16 mouse cellular contexts compared by ENCODE assay signal in the genomic region with DNA sequence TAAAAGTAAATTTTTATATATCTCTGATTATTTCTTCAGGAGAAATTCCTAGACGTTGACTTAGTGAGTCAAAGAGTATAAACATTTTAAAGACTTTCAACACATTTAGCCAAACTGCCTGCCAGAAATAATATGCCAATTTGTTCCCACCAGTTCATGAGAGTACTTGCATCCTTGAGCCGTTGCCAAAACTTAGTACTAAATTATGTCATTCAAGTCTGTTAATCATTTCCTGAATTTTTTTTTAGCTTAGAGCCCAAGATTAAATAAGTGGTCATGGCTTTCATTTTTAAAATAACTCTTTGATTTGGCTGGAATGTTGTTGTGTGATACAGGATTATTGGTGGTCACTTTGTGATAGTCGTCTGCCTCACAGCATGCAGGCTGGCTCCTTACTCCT.
DNase-seq lines count a peak whose midpoint lies in the region; ATAC-seq and TF ChIP-seq lines count a peak whose summit lies in the region.
"Had no signal": no experiment of that assay in that cellular context is flagged by ENCODE, and none has a peak within 500 bp of the region (broad histone marks: within the 10 kb centered on the region; RNA-seq: fewer than 3 reads in every experiment).

No protein-coding gene starts in this region.

- intact Hi-C loops in heart, postnatal 14 days (cut with DNase I) = no loop called here

- no peak overlapping the region for H3K9ac ChIP-seq in heart, postnatal 0 days (replicated peaks; ENCODE audit: low read depth, low read length)
- H3K9ac ChIP-seq in lung, embryonic 15.5 days = no peak overlapping the region
- H3K9ac ChIP-seq: embryonic facial prominence, embryonic 13.5 days; forebrain, postnatal 0 days; hindbrain, embryonic 12.5 days; liver, embryonic 13.5 days had no signal

- H3K4me1 ChIP-seq in heart, postnatal 0 days (ENCODE audit: control insufficient read depth, insufficient read depth) = peaks cover 4% of the 10 kb centered on the region; the same call in 1 of the 2 replicates
- peaks cover 7% of the 10 kb centered on the region for H3K4me1 ChIP-seq in lung, embryonic 15.5 days
- H3K4me1 ChIP-seq: hindbrain, embryonic 12.5 days; liver, embryonic 13.5 days had no signal

- TF ChIP-seq CTCF in heart, postnatal 0 days (IDR thresholded peaks at IDR 0.05; ENCODE audit: low read depth) = no peak
- TF ChIP-seq CTCF in Patski (IDR thresholded peaks at IDR 0.05) = no peak

- no peak for ATAC-seq in heart, postnatal 0 days (ENCODE audit: insufficient read depth, low read depth)
- no peak for ATAC-seq in Patski
- no peak for ATAC-seq in lung, embryonic 15.5 days (ENCODE audit: borderline replicate concordance, extremely low read depth, low FRiP score, low TSS enrichment)
- ATAC-seq: forebrain, postnatal 0 days had no signal

- in situ Hi-C loops in Patski (cut with MboI; ENCODE audit: low pct_unique_long_range_greater_than_20kb) = no loop called here

- TF ChIP-seq EP300 in heart, postnatal 0 days (IDR thresholded peaks at IDR 0.05; ENCODE audit: low read depth) = no peak

- H3K27me3 ChIP-seq in heart, postnatal 0 days (ENCODE audit: control insufficient read depth, insufficient read depth, low read length) = no peaks in the 10 kb centered on the region
- no peaks in the 10 kb centered on the region for H3K27me3 ChIP-seq in Patski
- no peaks in the 10 kb centered on the region for H3K27me3 ChIP-seq in lung, embryonic 15.5 days
- H3K27me3 ChIP-seq: embryonic facial prominence, embryonic 13.5 days; hindbrain, embryonic 12.5 days; liver, embryonic 13.5 days; megakaryocyte, embryonic 14.5 days had no signal

- DNase-seq in heart, postnatal 0 days (ENCODE audit: low spot score) = peak; percentile 20
- DNase-seq in heart, postnatal 14 days = no peak
- peak; percentile 67 for DNase-seq in 416B (ENCODE audit: low read depth)
- peak; percentile 44 for DNase-seq in Patski (ENCODE audit: low read depth, low spot score)
- DNase-seq in cerebellum, postnatal 4 days (ENCODE audit: low spot score in 2 of 2) = no peak
- no peak for DNase-seq in urinary bladder, postnatal 25 days (ENCODE audit: low spot score)
- no peak for DNase-seq in T-cell, adult 2 months (ENCODE audit: low spot score)
- DNase-seq: cerebellum, postnatal 10 days; forebrain, postnatal 0 days; gastrocnemius, postnatal 10 days; liver, embryonic 13.5 days; thymus, adult 18-20 months had no signal

- no peaks in the 10 kb centered on the region for H3K36me3 ChIP-seq in heart, postnatal 0 days (replicated peaks; ENCODE audit: control insufficient read depth, insufficient read depth, low read length)
- H3K36me3 ChIP-seq in lung, embryonic 15.5 days = no peaks in the 10 kb centered on the region

- H3K4me2 ChIP-seq in heart, postnatal 0 days (ENCODE audit: low read depth, low read length) = no peak overlapping the region
- no peak overlapping the region for H3K4me2 ChIP-seq in lung, embryonic 15.5 days
- H3K4me2 ChIP-seq: embryonic facial prominence, embryonic 13.5 days; hindbrain, embryonic 12.5 days; liver, embryonic 13.5 days had no signal

- no peak overlapping the region for H3K4me3 ChIP-seq in heart, postnatal 0 days (ENCODE audit: low read depth, low read length)
- H3K4me3 ChIP-seq in lung, embryonic 15.5 days = no peak overlapping the region
- H3K4me3 ChIP-seq: embryonic facial prominence, embryonic 13.5 days; hindbrain, embryonic 12.5 days; liver, embryonic 13.5 days; megakaryocyte, embryonic 14.5 days had no signal

- POLR2A ChIA-PET in Patski (lab: Charles Lee) = interaction anchor here (0.6 to 1.1 kb wide), 2 partner anchors 9 to 30 kb away, joined by 3 read pairs; no protein-coding TSS in a partner anchor

- 0 out of 2 replicates have a peak overlapping the region, but pooled peaks have one; percentile 32 for H3K27ac ChIP-seq in heart, postnatal 0 days (ENCODE audit: low read depth)
- H3K27ac ChIP-seq in lung, embryonic 15.5 days = peak overlapping the region; percentile 35; the same call in 1 of the 2 replicates
- H3K27ac ChIP-seq: embryonic facial prominence, embryonic 13.5 days; hindbrain, embryonic 12.5 days; liver, embryonic 13.5 days had no signal

- CTCF ChIA-PET in Patski (lab: Charles Lee) = interaction anchor here (1.5 to 3.0 kb wide), 5 partner anchors 7 to 72 kb away, joined by 4 to 10 read pairs (median 4); no protein-coding TSS in a partner anchor

- no peaks in the 10 kb centered on the region for H3K9me3 ChIP-seq in heart, postnatal 0 days (replicated peaks; ENCODE audit: control insufficient read depth, low read length)
- H3K9me3 ChIP-seq in lung, embryonic 15.5 days = no peaks in the 10 kb centered on the region
- H3K9me3 ChIP-seq: embryonic facial prominence, embryonic 13.5 days; hindbrain, embryonic 12.5 days; liver, embryonic 13.5 days; megakaryocyte, embryonic 14.5 days had no signal

- WGBS in heart, postnatal 0 days = 27% methylated on average over 3 of the region's 3 CpGs
- 16% methylated on average over 3 of the region's 3 CpGs for WGBS in lung, embryonic 15.5 days

Comparison
In these comparisons a context has a peak if more than half of its experiments do, and no peak if none do; other contexts are left out.
1. DNase-seq: peak in heart, postnatal 0 days (single experiment), 416B (single experiment) and Patski (single experiment); none in heart, postnatal 14 days (0 of 2), cerebellum, postnatal 4 days (0 of 2), urinary bladder, postnatal 25 days (single experiment) and T-cell, adult 2 months (single experiment).